In genomic region chr15:79417379-79417778, GRCm38 (mm10) we compare ENCODE assay signal across 15 mouse cellular contexts.
"Had no signal": no experiment of that assay in that cellular context is flagged by ENCODE, and none has a peak within 500 bp of the region (broad histone marks: within the 10 kb centered on the region; RNA-seq: fewer than 3 reads in every experiment).

No protein-coding gene starts in this region.

- H3K27me3 ChIP-seq: intestine, embryonic 15.5 days; liver, embryonic 15.5 days; lung, embryonic 15.5 days; megakaryocyte, embryonic 14.5 days; neural tube, embryonic 13.5 days had no signal

- DNase-seq: kidney, adult 8-10 months; kidney, postnatal 25 days; lung, postnatal 14 days; retina, postnatal 1 day; right cerebral cortex, postnatal 14 days; thymus, postnatal 36 days had no signal

- H3K9me3 ChIP-seq: intestine, embryonic 15.5 days; liver, embryonic 15.5 days; lung, embryonic 15.5 days; megakaryocyte, embryonic 14.5 days; neural tube, embryonic 13.5 days had no signal

- H3K36me3 ChIP-seq: liver, embryonic 15.5 days had no signal

- H3K4me1 ChIP-seq: intestine, embryonic 15.5 days; lung, embryonic 15.5 days; neural tube, embryonic 13.5 days had no signal

- H3K4me3 ChIP-seq: intestine, embryonic 15.5 days; layer of hippocampus, adult 2 months; liver, embryonic 15.5 days; lung, embryonic 15.5 days; megakaryocyte, embryonic 14.5 days; neural tube, embryonic 13.5 days had no signal

- ATAC-seq: intestine, embryonic 15.5 days; midbrain, embryonic 16.5 days had no signal

- H3K27ac ChIP-seq: intestine, embryonic 15.5 days; layer of hippocampus, adult 2 months; liver, embryonic 15.5 days; lung, embryonic 15.5 days; macrophage; neural tube, embryonic 13.5 days had no signal

- H3K4me2 ChIP-seq: intestine, embryonic 15.5 days; liver, embryonic 15.5 days; lung, embryonic 15.5 days; midbrain, embryonic 11.5 days; neural tube, embryonic 13.5 days had no signal

- H3K9ac ChIP-seq: intestine, embryonic 15.5 days; liver, embryonic 15.5 days; lung, embryonic 15.5 days; neural tube, embryonic 13.5 days had no signal
